8 mouse cellular contexts compared by ENCODE assay signal in the genomic region with DNA sequence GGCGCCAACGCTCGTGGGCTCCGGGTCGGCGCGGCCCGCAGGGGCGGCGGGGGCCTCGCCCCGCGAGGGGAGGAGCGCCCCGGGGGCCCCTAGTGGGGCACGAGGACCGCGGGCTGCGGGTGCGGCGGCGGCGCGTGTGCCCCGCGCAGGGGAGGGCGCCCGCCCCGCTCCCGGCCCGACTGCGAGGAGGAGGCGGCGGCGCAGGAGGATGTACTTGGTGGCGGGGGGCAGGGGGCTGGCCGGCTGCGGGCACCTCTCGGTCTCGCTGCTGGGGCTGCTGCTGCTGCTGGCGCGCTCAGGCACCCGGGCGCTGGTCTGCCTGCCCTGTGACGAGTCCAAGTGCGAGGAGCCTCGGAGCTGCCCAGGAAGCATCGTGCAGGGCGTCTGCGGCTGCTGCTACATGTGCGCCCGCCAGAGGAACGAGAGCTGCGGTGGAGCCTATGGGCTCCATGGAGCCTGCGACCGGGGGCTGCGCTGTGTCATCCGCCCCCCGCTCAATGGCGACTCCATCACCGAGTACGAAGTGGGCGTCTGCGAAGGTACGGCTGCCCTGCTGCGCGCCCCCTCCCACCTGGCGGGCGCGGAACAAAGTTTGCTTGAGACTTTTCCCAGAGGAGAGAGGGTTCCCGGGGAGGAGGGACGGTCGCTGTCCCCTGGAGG. TPM values are rescaled to one million over a fixed set of nuclear protein-coding genes. Genes with fewer than 3 reads are reported as not detected.
A peak's percentile ranks its signal among the peaks of the same experiment; 100 is the strongest.
DNase-seq lines count a peak whose midpoint lies in the region; ATAC-seq lines count a peak whose summit lies in the region.

No protein-coding gene starts in this region.

- H3K27me3 ChIP-seq in heart, embryonic 11.5 days (ENCODE audit: control insufficient read depth, insufficient read depth, low read length): peaks cover 23% of the 10 kb centered on the region
- H3K27me3 ChIP-seq in kidney, embryonic 16.5 days (ENCODE audit: insufficient read depth, low read length): no peaks in the 10 kb centered on the region
- H3K27me3 ChIP-seq in liver, embryonic 16.5 days (ENCODE audit: control insufficient read depth, insufficient read depth, low read depth, low read length): peaks cover 45% of the 10 kb centered on the region
- 0 out of 2 replicates have a peak, but pooled peaks cover 5% of the 10 kb centered on the region for H3K27me3 ChIP-seq in neural tube, embryonic 11.5 days (ENCODE audit: control insufficient read depth, insufficient read depth, low read length)

- peak overlapping the region; percentile 96 for H3K4me2 ChIP-seq in heart, embryonic 11.5 days
- peak overlapping the region; percentile 85 for H3K4me2 ChIP-seq in kidney, embryonic 16.5 days (replicated peaks; ENCODE audit: low read depth, low read length)
- H3K4me2 ChIP-seq in liver, embryonic 16.5 days (ENCODE audit: low read depth, low read length): peak overlapping the region; percentile 80
- H3K4me2 ChIP-seq in neural tube, embryonic 11.5 days (ENCODE audit: low read depth): peak overlapping the region; percentile 99

- ATAC-seq in heart, embryonic 11.5 days (replicated peaks; ENCODE audit: insufficient number of reproducible peaks, low FRiP score, low TSS enrichment): peak; percentile 64
- peak; percentile 56 for ATAC-seq in kidney, embryonic 16.5 days (ENCODE audit: low FRiP score, low TSS enrichment)
- ATAC-seq in liver, embryonic 16.5 days (ENCODE audit: low read depth): peak; percentile 42; the same call in 1 of the 2 replicates
- peak; percentile 53 for ATAC-seq in neural tube, embryonic 11.5 days (ENCODE audit: insufficient read depth, low FRiP score, low TSS enrichment)

- H3K9me3 ChIP-seq in heart, embryonic 11.5 days (replicated peaks; ENCODE audit: control insufficient read depth, low read length): no peaks in the 10 kb centered on the region
- no peaks in the 10 kb centered on the region for H3K9me3 ChIP-seq in kidney, embryonic 16.5 days (ENCODE audit: low read length)
- H3K9me3 ChIP-seq in liver, embryonic 16.5 days (replicated peaks; ENCODE audit: control insufficient read depth, low read length): no peaks in the 10 kb centered on the region
- H3K9me3 ChIP-seq in neural tube, embryonic 11.5 days (ENCODE audit: control insufficient read depth, low read length): no peaks in the 10 kb centered on the region

- H3K4me3 ChIP-seq in heart, embryonic 11.5 days (ENCODE audit: low read depth, low read length): peak overlapping the region; percentile 77
- H3K4me3 ChIP-seq in kidney, embryonic 16.5 days (ENCODE audit: low read length): peak overlapping the region; percentile 69
- peak overlapping the region; percentile 60 for H3K4me3 ChIP-seq in liver, embryonic 16.5 days (ENCODE audit: low read depth, low read length)
- peak overlapping the region; percentile 86 for H3K4me3 ChIP-seq in neural tube, embryonic 11.5 days (ENCODE audit: low read depth, low read length)

- under 1% methylated on average over 47 of the region's 73 CpGs for WGBS in heart, embryonic 11.5 days (ENCODE audit: insufficient replicate concordance)
- under 1% methylated on average over 51 of the region's 73 CpGs for WGBS in kidney, embryonic 16.5 days
- under 1% methylated on average over 59 of the region's 73 CpGs for WGBS in liver, embryonic 16.5 days (ENCODE audit: insufficient replicate concordance)
- under 1% methylated on average over 53 of the region's 73 CpGs for WGBS in neural tube, embryonic 11.5 days

- no peaks in the 10 kb centered on the region for H3K4me1 ChIP-seq in heart, embryonic 11.5 days (ENCODE audit: control insufficient read depth, insufficient read depth, low read length)
- peaks cover 38% of the 10 kb centered on the region for H3K4me1 ChIP-seq in kidney, embryonic 16.5 days (ENCODE audit: insufficient read depth, low read length)
- peaks cover 5% of the 10 kb centered on the region for H3K4me1 ChIP-seq in liver, embryonic 16.5 days (ENCODE audit: control insufficient read depth, low read depth, low read length)
- H3K4me1 ChIP-seq in neural tube, embryonic 11.5 days (ENCODE audit: control insufficient read depth, insufficient read depth, low read length): peaks cover 12% of the 10 kb centered on the region

- no peaks in the 10 kb centered on the region for H3K36me3 ChIP-seq in heart, embryonic 11.5 days (ENCODE audit: control insufficient read depth, insufficient read depth, low read length)
- H3K36me3 ChIP-seq in kidney, embryonic 16.5 days (ENCODE audit: insufficient read depth, low read length): no peaks in the 10 kb centered on the region
- H3K36me3 ChIP-seq in liver, embryonic 16.5 days (ENCODE audit: control insufficient read depth, insufficient read depth): no peaks in the 10 kb centered on the region
- no peaks in the 10 kb centered on the region for H3K36me3 ChIP-seq in neural tube, embryonic 11.5 days (ENCODE audit: control insufficient read depth, insufficient read depth, low read length)

- H3K9ac ChIP-seq in heart, embryonic 11.5 days (ENCODE audit: low read depth, low read length): peak overlapping the region; percentile 77
- H3K9ac ChIP-seq in kidney, embryonic 16.5 days (replicated peaks; ENCODE audit: low read length): peak overlapping the region; percentile 78
- peak overlapping the region; percentile 55 for H3K9ac ChIP-seq in liver, embryonic 16.5 days (ENCODE audit: low read depth, low read length)
- peak overlapping the region; percentile 81 for H3K9ac ChIP-seq in neural tube, embryonic 11.5 days (ENCODE audit: low read length)

- peak overlapping the region; percentile 85 for H3K27ac ChIP-seq in heart, embryonic 11.5 days (ENCODE audit: low read depth, low read length)
- peak overlapping the region; percentile 95 for H3K27ac ChIP-seq in kidney, embryonic 16.5 days (ENCODE audit: low read length)
- no peak overlapping the region; the same call in 1 of the 2 replicates for H3K27ac ChIP-seq in liver, embryonic 16.5 days (ENCODE audit: low read length)
- H3K27ac ChIP-seq in neural tube, embryonic 11.5 days (ENCODE audit: low read depth, low read length): peak overlapping the region; percentile 87

- DNase-seq in 3T3-L1 (ENCODE audit: low read depth, low spot score): peak; percentile 70
- peak; percentile 67 to 86 for DNase-seq in adrenal gland, adult (ENCODE audit: inconsistent age in 2 of 2, low spot score in 1 of 2)
- DNase-seq in embryo, embryonic 10.5 days (ENCODE audit: low spot score): peak; percentile 63
- peak; percentile 69 for DNase-seq in neural tube, embryonic 11.5 days (ENCODE audit: low spot score)
- DNase-seq in testis, postnatal 14 days (ENCODE audit: low spot score): peak; percentile 69

RNA-seq across cellular contexts. Expression of a gene that starts 0.6 kb away (rescaled TPM):
- 2.1 and 2.9 TPM in 2 replicates for polyA plus RNA-seq in heart, embryonic 11.5 days (2014; fragmentation: Nextera tagmentation; extraction: Ambion mirVana)
- polyA plus RNA-seq in kidney, embryonic 16.5 days (2015; fragmentation: Nextera tagmentation; extraction: Ambion mirVana): 5.3 and 5.4 TPM in 2 replicates
- polyA plus RNA-seq in liver, embryonic 16.5 days (2015; fragmentation: Nextera tagmentation; extraction: Ambion mirVana): 0.41 and 0.63 TPM in 2 replicates
- 5.6 and 7.9 TPM in 2 replicates for polyA plus RNA-seq in neural tube, embryonic 11.5 days (2014; fragmentation: Nextera tagmentation; extraction: Ambion mirVana)
